Mouse (Mus musculus): ENCODE results near the gene Vmn2r110. TPM values are rescaled to one million over a fixed set of nuclear protein-coding genes. Genes with fewer than 3 reads are reported as not detected.

Vmn2r110 gene
- 0.01 TPM in 2 replicates for polyA plus RNA-seq (2015; fragmentation: Nextera tagmentation; extraction: Ambion mirVana)

DNA sequence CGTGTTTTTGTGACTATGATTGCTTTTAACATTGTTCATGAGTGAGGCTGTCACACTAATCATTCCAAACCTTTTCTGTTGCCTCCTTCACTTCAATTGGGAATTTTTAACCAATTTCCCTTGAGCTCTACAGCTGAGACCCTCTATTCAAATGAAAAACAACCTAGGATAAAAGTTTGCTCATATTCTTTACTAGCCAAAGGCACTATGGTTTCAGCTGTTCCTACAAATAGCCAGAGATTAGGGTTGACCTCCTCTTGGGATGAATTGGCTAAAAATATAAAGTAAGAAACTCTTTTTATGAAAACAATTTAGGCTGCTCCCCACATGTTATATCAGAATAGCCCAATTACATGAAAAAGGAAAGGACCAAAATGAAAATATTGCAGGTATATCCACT is at the start of gene Vmn2r110:
Vmn2r110 (minus strand) TSS at position 101 of the 400 bp plus-strand sequence.
- no peak for TF ChIP-seq CTCF (IDR thresholded peaks at IDR 0.05; ENCODE audit: low read depth)
- DNase-seq (ENCODE audit: low spot score) (no peak), ATAC-seq (replicated peaks; ENCODE audit: low FRiP score, low read depth) (no peak)
- Histone ChIP-seq H3K27me3 (ENCODE audit: insufficient read depth, low read length) (no peaks in the 10 kb centered on the region), H3K27ac (no peak within 1 kb of the TSS), H3K9me3 (replicated peaks; ENCODE audit: low read length) (no peaks in the 10 kb centered on the region), H3K4me2 (ENCODE audit: low read length) (no peak within 1 kb of the TSS), H3K9ac (ENCODE audit: low read depth, low read length) (no peak within 1 kb of the TSS), H3K4me1 (replicated peaks; ENCODE audit: insufficient read depth, low read length) (no peaks in the 10 kb centered on the region), H3K36me3 (ENCODE audit: insufficient read depth, low read length) (no peaks in the 10 kb centered on the region), H3K4me3 (replicated peaks; ENCODE audit: low read depth, low read length) (no peak within 1 kb of the TSS)
- WGBS = 38% methylated on average over 1 of the region's 1 CpGs

DNA sequence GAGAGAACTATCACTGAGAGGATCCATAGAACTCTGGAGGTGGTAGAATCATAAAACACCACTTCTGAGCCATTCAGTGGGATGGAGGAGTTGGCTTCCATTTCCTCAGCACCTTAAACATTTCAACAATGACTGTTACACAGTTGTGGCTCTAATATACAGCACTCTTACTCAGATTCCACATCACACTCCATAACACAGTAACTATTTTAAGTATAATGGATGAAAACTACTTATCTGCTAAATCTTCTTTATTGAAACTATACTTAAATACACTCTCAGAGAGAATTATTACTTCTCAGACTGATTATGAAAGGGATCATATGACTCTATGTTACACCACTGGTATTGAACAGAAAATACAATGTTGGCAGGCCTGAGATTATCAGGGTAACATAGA is 28.6 kb upstream of the Vmn2r110 start, which contains the start of gene Fpr-rs3:
Fpr-rs3 (minus strand) TSS at position 101 of the 400 bp plus-strand sequence.
- DNase-seq (ENCODE audit: low spot score) (no peak), ATAC-seq (replicated peaks; ENCODE audit: low FRiP score, low read depth) (no peak)
- Histone ChIP-seq H3K36me3 (ENCODE audit: insufficient read depth, low read length) (no peaks in the 10 kb centered on the region), H3K4me3 (replicated peaks; ENCODE audit: low read depth, low read length) (no peak within 1 kb of the TSS), H3K9ac (ENCODE audit: low read depth, low read length) (no peak within 1 kb of the TSS), H3K9me3 (replicated peaks; ENCODE audit: low read length) (no peaks in the 10 kb centered on the region; the same call in 1 of the 2 replicates), H3K27ac (no peak within 1 kb of the TSS), H3K4me2 (ENCODE audit: low read length) (no peak within 1 kb of the TSS), H3K4me1 (replicated peaks; ENCODE audit: insufficient read depth, low read length) (no peaks in the 10 kb centered on the region), H3K27me3 (ENCODE audit: insufficient read depth, low read length) (no peaks in the 10 kb centered on the region)
- TF ChIP-seq CTCF (IDR thresholded peaks at IDR 0.05; ENCODE audit: low read depth) = no peak

DNA sequence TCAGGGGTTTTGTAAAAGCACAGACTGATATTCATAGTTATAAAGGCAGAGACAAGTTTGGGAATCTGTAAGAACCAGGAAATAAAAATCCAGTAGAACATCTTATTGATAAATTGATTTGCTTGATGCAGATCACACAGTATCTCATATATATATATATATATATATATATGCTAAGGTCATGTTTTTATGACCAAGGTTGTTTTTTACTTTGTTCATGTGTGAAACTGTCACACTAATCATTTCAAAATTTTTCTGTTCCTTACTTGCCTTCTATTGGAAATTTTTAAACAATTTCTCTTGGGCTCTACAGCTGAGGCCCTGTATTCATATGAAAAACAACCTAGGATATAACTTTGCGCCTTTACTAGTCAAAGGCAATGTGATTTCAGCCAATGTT is 31.6 kb downstream of the Vmn2r110 start, which contains the start of gene Vmn2r109:
Vmn2r109 (minus strand) TSS at position 101 of the 400 bp plus-strand sequence.
- Histone ChIP-seq H3K9ac (ENCODE audit: low read depth, low read length) (no peak within 1 kb of the TSS), H3K4me1 (replicated peaks; ENCODE audit: insufficient read depth, low read length) (no peaks in the 10 kb centered on the region)
- 94% methylated on average over 1 of the region's 1 CpGs for WGBS

More for the DNA sequence above, 31.6 kb downstream of the Vmn2r110 start, which contains the start of gene Vmn2r109:
- H3K27ac ChIP-seq = no peak within 1 kb of the TSS
- no peak for TF ChIP-seq CTCF (IDR thresholded peaks at IDR 0.05; ENCODE audit: low read depth)
- no peak within 1 kb of the TSS for H3K4me3 ChIP-seq (replicated peaks; ENCODE audit: low read depth, low read length)
- DNase-seq (ENCODE audit: low spot score) = no peak
- no peaks in the 10 kb centered on the region for H3K36me3 ChIP-seq (ENCODE audit: insufficient read depth, low read length)
- ATAC-seq (replicated peaks; ENCODE audit: low FRiP score, low read depth) = no peak
- no peaks in the 10 kb centered on the region for H3K27me3 ChIP-seq (ENCODE audit: insufficient read depth, low read length)
- H3K4me2 ChIP-seq (ENCODE audit: low read length) = no peak within 1 kb of the TSS
- no peaks in the 10 kb centered on the region for H3K9me3 ChIP-seq (replicated peaks; ENCODE audit: low read length)

Other genes starting within 250 kb of the Vmn2r110 start
- gene Vmn1r224, start 182.3 kb downstream of the Vmn2r110 start, polyA plus RNA-seq (2015; fragmentation: Nextera tagmentation; extraction: Ambion mirVana) = not detected in 2 replicates
- not detected in 2 replicates for gene Vmn2r108, start 115.1 kb downstream of the Vmn2r110 start, polyA plus RNA-seq (2015; fragmentation: Nextera tagmentation; extraction: Ambion mirVana)
- not detected in 2 replicates for gene Vmn1r225, start 98.3 kb downstream of the Vmn2r110 start, polyA plus RNA-seq (2015; fragmentation: Nextera tagmentation; extraction: Ambion mirVana)
- not detected in 2 replicates for gene Vmn2r109, start 31.7 kb downstream of the Vmn2r110 start, polyA plus RNA-seq (2015; fragmentation: Nextera tagmentation; extraction: Ambion mirVana)
- not detected in 2 replicates for gene Fpr-rs3, start 28.5 kb upstream of the Vmn2r110 start, polyA plus RNA-seq (2015; fragmentation: Nextera tagmentation; extraction: Ambion mirVana)
- gene Vmn1r226, start 86.4 kb upstream of the Vmn2r110 start, polyA plus RNA-seq (2015; fragmentation: Nextera tagmentation; extraction: Ambion mirVana) = not detected in 2 replicates
- gene Vmn1r227, start 133.4 kb upstream of the Vmn2r110 start, polyA plus RNA-seq (2015; fragmentation: Nextera tagmentation; extraction: Ambion mirVana) = not detected in 2 replicates
- gene Vmn1r228, start 189.7 kb upstream of the Vmn2r110 start, polyA plus RNA-seq (2015; fragmentation: Nextera tagmentation; extraction: Ambion mirVana) = not detected in 2 replicates
- not detected in 2 replicates for gene Vmn1r229, start 215.1 kb upstream of the Vmn2r110 start, polyA plus RNA-seq (2015; fragmentation: Nextera tagmentation; extraction: Ambion mirVana)
- not detected in 2 replicates for gene Vmn1r230, start 244.0 kb upstream of the Vmn2r110 start, polyA plus RNA-seq (2015; fragmentation: Nextera tagmentation; extraction: Ambion mirVana)

Data from kidney, postnatal 0 days (tissue).